Mouse (Mus musculus) MEL (cell line): ENCODE data around the gene Ager. TPM values are rescaled to one million over a fixed set of nuclear protein-coding genes. Genes with fewer than 3 reads are reported as not detected.

Experiments used
- DNase-seq: peaks from one replicate; pipeline ENCODE4 v3.0.0; 2011; ENCODE audit warnings: low read depth, low spot score
- H3K27ac ChIP-seq: 2 replicates; pipeline ENCODE4 v1.5.1; 2012; ENCODE audit warnings: low read depth, mild to moderate bottlenecking, control low read depth, low read length, moderate library complexity; ENCODE audit not compliant: control insufficient read depth
- H3K27me3 ChIP-seq, 2 experiments: fragments of 150-350 bp in 1 of 2; sonication (generic) in 1 of 2; 2 replicates each; pipeline ENCODE4 v1.6.1; 2012; ENCODE audit warnings: low read length in 2 of 2, mild to moderate bottlenecking in 2 of 2, improper control_type of control experiment in 1 of 2, moderate library complexity in 1 of 2; ENCODE audit not compliant: insufficient read depth in 2 of 2, control insufficient read depth in 1 of 2
- H3K36me3 ChIP-seq, 2 experiments: 2 replicates each; pipeline ENCODE4 v1.6.1; 2012 to 2014; ENCODE audit warnings: low read length in 2 of 2, improper control_type of control experiment in 1 of 2, inconsistent platforms in 1 of 2, mild to moderate bottlenecking in 1 of 2; ENCODE audit not compliant: insufficient read depth in 2 of 2, control insufficient read depth in 1 of 2
- H3K4me1 ChIP-seq, 2 experiments: fragments of 150-350 bp in 1 of 2; sonication (generic) in 1 of 2; 2 replicates each; pipeline ENCODE4 v1.6.1; 2012; ENCODE audit warnings: low read length in 2 of 2, improper control_type of control experiment in 1 of 2, mild to moderate bottlenecking in 1 of 2; ENCODE audit not compliant: insufficient read depth in 2 of 2, control insufficient read depth in 1 of 2
- H3K4me3 ChIP-seq, 2 experiments: fragments of 150-350 bp in 1 of 2; sonication (generic) in 1 of 2; 2 replicates each; pipeline ENCODE4 v1.5.1; 2012; ENCODE audit warnings: low read depth in 2 of 2, low read length in 2 of 2, mild to moderate bottlenecking in 2 of 2, moderate library complexity in 2 of 2, control low read depth in 1 of 2, improper control_type of control experiment in 1 of 2; ENCODE audit not compliant: control insufficient read depth in 1 of 2, insufficient read depth in 1 of 2
- H3K79me2 ChIP-seq: 2 replicates; pipeline ENCODE4 v1.6.1; 2012; ENCODE audit warnings: mild to moderate bottlenecking, low read length, moderate library complexity; ENCODE audit not compliant: control insufficient read depth, poor library complexity, insufficient read depth
- H3K9ac ChIP-seq: 2 replicates; pipeline ENCODE4 v1.6.1; 2012; ENCODE audit warnings: low read depth, mild to moderate bottlenecking, control low read depth, low read length, moderate library complexity; ENCODE audit not compliant: control insufficient read depth, poor library complexity, severe bottlenecking
- H3K9me3 ChIP-seq: fragments of 150-350 bp; sonication (generic); replicated peaks from 2 replicates; pipeline ENCODE4 v1.6.1; 2012; ENCODE audit warnings: mild to moderate bottlenecking, low read length, improper control_type of control experiment, moderate library complexity; ENCODE audit not compliant: insufficient read depth
- BHLHE40 ChIP-seq: IDR thresholded peaks from 2 replicates; pipeline ENCODE4 v1.6.1; 2012; ENCODE audit warnings: low read depth, mild to moderate bottlenecking, inconsistent platforms, low read length, improper control_type of control experiment, borderline replicate concordance
- CHD1 ChIP-seq: IDR thresholded peaks from 2 replicates; pipeline ENCODE4 v1.6.1; 2012; ENCODE audit warnings: low read depth, mild to moderate bottlenecking, inconsistent platforms, low read length, improper control_type of control experiment
- CHD2 ChIP-seq: IDR thresholded peaks from 2 replicates; pipeline ENCODE4 v1.6.1; 2011; ENCODE audit warnings: low read length, improper control_type of control experiment
- CTCF ChIP-seq, 3 experiments: IDR thresholded peaks in 2 of 3; conservative IDR thresholded peaks in 1 of 3; 2 replicates each; pipeline ENCODE4 v1.5.1; 2011 to 2012; ENCODE audit warnings: low read length in 3 of 3, low read depth in 2 of 3, mild to moderate bottlenecking in 2 of 3, improper control_type of control experiment in 1 of 3, inconsistent platforms in 1 of 3, mixed read lengths in 1 of 3, moderate library complexity in 1 of 3; ENCODE audit not compliant: control insufficient read depth in 1 of 3, insufficient read depth in 1 of 3, poor library complexity in 1 of 3, severe bottlenecking in 1 of 3
- E2F4 ChIP-seq: IDR thresholded peaks from 2 replicates; pipeline ENCODE4 v1.6.1; 2011; ENCODE audit warnings: low read depth, low read length, improper control_type of control experiment, borderline replicate concordance
- GABPA ChIP-seq: IDR thresholded peaks from 2 replicates; pipeline ENCODE4 v1.6.1; 2012; ENCODE audit warnings: low read depth, mild to moderate bottlenecking, inconsistent platforms, low read length, improper control_type of control experiment, moderate library complexity
- GATA1 ChIP-seq: IDR thresholded peaks from 2 replicates; pipeline ENCODE4 v1.6.1; 2011; ENCODE audit warnings: low read depth, low read length, improper control_type of control experiment
- HCFC1 ChIP-seq: IDR thresholded peaks from 2 replicates; pipeline ENCODE4 v1.6.1; 2012; ENCODE audit warnings: low read depth, mild to moderate bottlenecking, inconsistent platforms, low read length, improper control_type of control experiment, moderate library complexity
- JUND ChIP-seq: IDR thresholded peaks from 2 replicates; pipeline ENCODE4 v1.6.1; 2011; ENCODE audit warnings: low read depth, mild to moderate bottlenecking, improper control_type of control experiment, low read length
- KAT2A ChIP-seq: conservative IDR thresholded peaks from 2 replicates; pipeline ENCODE4 v1.6.1; 2012; ENCODE audit warnings: low read depth, low read length, improper control_type of control experiment, inconsistent platforms
- MAFK ChIP-seq: IDR thresholded peaks from 2 replicates; pipeline ENCODE4 v1.6.1; 2011; ENCODE audit warnings: low read depth, mild to moderate bottlenecking, low read length, improper control_type of control experiment, borderline replicate concordance
- MAX ChIP-seq: IDR thresholded peaks from 2 replicates; pipeline ENCODE4 v1.6.1; 2011; ENCODE audit warnings: low read length, improper control_type of control experiment
- MYC ChIP-seq: IDR thresholded peaks from 2 replicates; pipeline ENCODE4 v1.6.1; 2011; ENCODE audit warnings: low read depth, mild to moderate bottlenecking, low read length, improper control_type of control experiment, moderate library complexity
- NELFE ChIP-seq: IDR thresholded peaks from 2 replicates; pipeline ENCODE4 v1.6.1; 2011; ENCODE audit warnings: low read depth, low read length, improper control_type of control experiment
- NRF1 ChIP-seq: IDR thresholded peaks from 2 replicates; pipeline ENCODE4 v1.6.1; 2014; ENCODE audit warnings: low read depth, mild to moderate bottlenecking, inconsistent platforms, low read length, improper control_type of control experiment, moderate library complexity; ENCODE audit not compliant: poor library complexity, insufficient read depth, severe bottlenecking
- POLR2A ChIP-seq, 2 experiments: IDR thresholded peaks; 2 replicates each; pipeline ENCODE4 v1.6.1; 2011 to 2012; ENCODE audit warnings: low read length in 2 of 2, mild to moderate bottlenecking in 2 of 2, control low read depth in 1 of 2, improper control_type of control experiment in 1 of 2, low read depth in 1 of 2, moderate library complexity in 1 of 2; ENCODE audit not compliant: control insufficient read depth in 1 of 2, insufficient read depth in 1 of 2, poor library complexity in 1 of 2
- POLR2AphosphoS2 ChIP-seq: IDR thresholded peaks from 2 replicates; pipeline ENCODE4 v1.6.1; 2011; ENCODE audit warnings: low read length, improper control_type of control experiment
- POLR2AphosphoS5 ChIP-seq: IDR thresholded peaks from 2 replicates; pipeline ENCODE4 v1.6.1; 2012; ENCODE audit warnings: low read depth, borderline replicate concordance, mild to moderate bottlenecking, inconsistent platforms, low read length, moderate library complexity, mixed read lengths
- RAD21 ChIP-seq: IDR thresholded peaks from 2 replicates; pipeline ENCODE4 v1.6.1; 2011; ENCODE audit warnings: mild to moderate bottlenecking, low read depth, low read length, improper control_type of control experiment
- SIN3A ChIP-seq: IDR thresholded peaks from 2 replicates; pipeline ENCODE4 v1.6.1; 2012; ENCODE audit warnings: low read length, improper control_type of control experiment, inconsistent platforms
- SMC3 ChIP-seq: IDR thresholded peaks from 2 replicates; pipeline ENCODE4 v1.6.1; 2011; ENCODE audit warnings: low read depth, low read length, improper control_type of control experiment
- TAL1 ChIP-seq: IDR thresholded peaks from 2 replicates; pipeline ENCODE4 v1.6.1; 2012; ENCODE audit warnings: mild to moderate bottlenecking, inconsistent platforms, low read length, moderate library complexity, mixed read lengths
- TBP ChIP-seq: IDR thresholded peaks from 2 replicates; pipeline ENCODE4 v1.8.0; 2011; ENCODE audit warnings: low read depth, low read length, improper control_type of control experiment
- UBTF ChIP-seq: IDR thresholded peaks from 2 replicates; pipeline ENCODE4 v1.6.1; 2012; ENCODE audit warnings: low read depth, mild to moderate bottlenecking, inconsistent platforms, low read length, improper control_type of control experiment, moderate library complexity, borderline replicate concordance; ENCODE audit not compliant: insufficient read depth
- USF2 ChIP-seq, 2 experiments: IDR thresholded peaks; 2 replicates each; pipeline ENCODE4 v1.6.1; 2011 to 2012; ENCODE audit warnings: improper control_type of control experiment in 2 of 2, low read length in 2 of 2, borderline replicate concordance in 1 of 2, inconsistent platforms in 1 of 2, low read depth in 1 of 2, mild to moderate bottlenecking in 1 of 2; ENCODE audit not compliant: insufficient read depth in 1 of 2
- ZC3H11A ChIP-seq: IDR thresholded peaks from 2 replicates; pipeline ENCODE4 v1.6.1; 2012; ENCODE audit warnings: low read depth, mild to moderate bottlenecking, inconsistent platforms, low read length, improper control_type of control experiment
- ZKSCAN1 ChIP-seq: IDR thresholded peaks from 2 replicates; pipeline ENCODE4 v1.6.1; 2012; ENCODE audit warnings: low read depth, mild to moderate bottlenecking, inconsistent platforms, low read length, improper control_type of control experiment, moderate library complexity
- ZNF384 ChIP-seq: IDR thresholded peaks from 2 replicates; pipeline ENCODE4 v1.6.1; 2012; ENCODE audit warnings: low read depth, mild to moderate bottlenecking, inconsistent platforms, low read length, improper control_type of control experiment
- polyA plus RNA-seq, 2 experiments: library from polyadenylated mRNA; stranded (reverse) in 1 of 2; unstranded in 1 of 2; fragments of >175 nt in 1 of 2; fragments of >200 nt in 1 of 2; gene quantifications; 2 replicates each; pipeline versions ENCODE4 v1.2.1 to v1.2.4; 2012; ENCODE audit warnings: low replicate concordance in 2 of 2, low read depth in 1 of 2; ENCODE audit not compliant: insufficient read length in 2 of 2, insufficient read depth in 1 of 2, missing spikeins in 1 of 2
- total RNA-seq: library from RNA; depleted of rRNA; stranded (reverse); fragments of 300-350 nt; gene quantifications from 2 replicates; pipeline ENCODE4 v1.2.3, GENCODE M21; 2012

The Ager gene
- total and polyA plus RNA-seq, 3 experiments: 0.27 to 3.7 TPM; not detected in 1

DNA sequence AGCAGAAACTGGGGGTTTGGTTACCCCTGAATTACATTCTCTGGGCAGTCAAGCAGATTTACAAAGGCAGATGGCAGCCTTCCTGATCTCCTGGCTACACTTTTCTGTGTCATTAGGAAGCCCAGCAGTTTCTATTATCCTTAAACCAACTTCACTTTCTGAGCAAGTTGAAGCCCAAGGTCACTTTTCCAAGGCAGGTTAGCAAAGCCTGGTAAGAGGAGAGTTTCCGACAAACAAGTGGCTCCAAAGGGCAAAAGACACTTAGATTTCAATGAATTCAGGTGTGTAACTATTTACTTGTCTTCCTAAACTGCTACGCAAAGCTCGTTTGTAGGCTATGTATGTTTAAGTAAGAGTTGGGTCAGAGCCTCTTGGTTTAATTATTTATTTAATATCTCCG is 45.7 kb downstream of the Ager start:
- TF ChIP-seq BHLHE40 (no peak), TBP (no peak), E2F4 (no peak), SMC3 (no peak), RAD21 (no peak), ZC3H11A (no peak), NRF1 (no peak), NELFE (no peak), POLR2A (IDR thresholded peaks at IDR 0.05; ENCODE audit: control insufficient read depth in 1 of 2, insufficient read depth in 1 of 2, low read depth in 1 of 2, low read length in 2 of 2, poor library complexity in 1 of 2) (no peak), SIN3A (no peak), ZNF384 (no peak), HCFC1 (no peak), CHD1 (no peak), POLR2AphosphoS5 (no peak), KAT2A (no peak), MAX (no peak)
- Histone ChIP-seq H3K4me3 (no peak overlapping the region), H3K9ac (no peak overlapping the region), H3K9me3 (no peaks in the 10 kb centered on the region), H3K36me3 (peaks cover 0 to 12% of the 10 kb centered on the region in 2 experiments; a peak in 2 of 4 replicates), H3K27me3 (peaks cover 3% of the 10 kb centered on the region in 2 experiments; a peak in 3 of 4 replicates), H3K79me2 (peaks cover 13% of the 10 kb centered on the region), H3K4me1 (peaks cover 0 to 18% of the 10 kb centered on the region in 2 experiments; a peak in 3 of 4 replicates), H3K27ac (no peak overlapping the region)
- no peak for DNase-seq

- H3K4me3 ChIP-seq: no peak overlapping the region
- no peak overlapping the region for H3K27ac ChIP-seq
- no peaks in the 10 kb centered on the region for H3K9me3 ChIP-seq
- TF ChIP-seq MAX (no peak), CTCF (IDR thresholded peaks at IDR 0.05 in 2 of 3, conservative IDR thresholded peaks at IDR 0.05 in 1 of 3; ENCODE audit: control insufficient read depth in 1 of 3, insufficient read depth in 1 of 3, low read depth in 2 of 3, low read length in 3 of 3, poor library complexity in 1 of 3, severe bottlenecking in 1 of 3) (no peak), CHD2 (no peak), RAD21 (no peak), USF2 (IDR thresholded peaks at IDR 0.05; ENCODE audit: borderline replicate concordance in 1 of 2, insufficient read depth in 1 of 2, low read depth in 1 of 2, low read length in 2 of 2) (no peak), ZKSCAN1 (no peak), CHD1 (no peak), MYC (no peak), MAFK (no peak), NRF1 (no peak), SIN3A (no peak), TAL1 (no peak), JUND (no peak), UBTF (no peak), GABPA (no peak), GATA1 (no peak), ZC3H11A (no peak), KAT2A (no peak), POLR2AphosphoS2 (no peak), TBP (no peak)
- peaks cover 0 to 12% of the 10 kb centered on the region in 2 experiments; a peak in 2 of 4 replicates for H3K36me3 ChIP-seq
- peaks cover 0 to 3% of the 10 kb centered on the region in 2 experiments; a peak in 1 of 4 replicates for H3K27me3 ChIP-seq
- peaks cover 15% of the 10 kb centered on the region for H3K79me2 ChIP-seq
- no peak for DNase-seq
- H3K4me1 ChIP-seq: peaks cover 0 to 20% of the 10 kb centered on the region in 2 experiments; a peak in 3 of 4 replicates
- H3K9ac ChIP-seq: no peak overlapping the region
Observed at GRCm38 (mm10) chr17:34643944-34644343, 46.3 kb downstream of the Ager start.
